Mouse (Mus musculus): ENCODE measurements around the gene R3hdm4. TPM values are rescaled to one million over a fixed set of nuclear protein-coding genes. Genes with fewer than 3 reads are reported as not detected.

Gene R3hdm4
- polyA plus RNA-seq, 1 experiment from 2014 or later = 228 TPM

- Histone ChIP-seq H3K27me3 (ENCODE audit: control insufficient read depth, insufficient read depth, low read length) (no peaks in the 10 kb centered on the region), H3K27ac (no peak overlapping the region), H3K4me2 (replicated peaks) (no peak overlapping the region), H3K4me3 (replicated peaks; ENCODE audit: low read length) (no peak overlapping the region), H3K4me1 (replicated peaks; ENCODE audit: control insufficient read depth, insufficient read depth, low read length) (peaks cover 31% of the 10 kb centered on the region), H3K9me3 (ENCODE audit: control insufficient read depth, low read length) (no peaks in the 10 kb centered on the region), H3K36me3 (replicated peaks; ENCODE audit: control insufficient read depth, insufficient read depth) (peaks cover 98% of the 10 kb centered on the region), H3K9ac (no peak overlapping the region)
- no peak for ATAC-seq (ENCODE audit: low FRiP score)
- DNase-seq (ENCODE audit: low spot score) = no peak
- 78% methylated on average over 25 of the region's 25 CpGs for WGBS
Measured at GRCm38 (mm10) chr10:79861230-79862048, 59.6 kb downstream of the R3hdm4 start.

GRCm38 (mm10) chr10:79860079-79860911 is 60.7 kb downstream of the R3hdm4 start:
- 92% methylated on average over 26 of the region's 26 CpGs for WGBS
- H3K4me2 ChIP-seq (replicated peaks) = no peak overlapping the region
- H3K36me3 ChIP-seq (replicated peaks; ENCODE audit: control insufficient read depth, insufficient read depth) = peaks cover 89% of the 10 kb centered on the region
- H3K4me1 ChIP-seq (replicated peaks; ENCODE audit: control insufficient read depth, insufficient read depth, low read length) = peaks cover 41% of the 10 kb centered on the region
- no peaks in the 10 kb centered on the region for H3K27me3 ChIP-seq (ENCODE audit: control insufficient read depth, insufficient read depth, low read length)
- no peak overlapping the region for H3K27ac ChIP-seq
- DNase-seq (ENCODE audit: low spot score) (no peak), ATAC-seq (ENCODE audit: low FRiP score) (no peak)
- no peak overlapping the region for H3K9ac ChIP-seq
- no peaks in the 10 kb centered on the region for H3K9me3 ChIP-seq (ENCODE audit: control insufficient read depth, low read length)
- no peak overlapping the region for H3K4me3 ChIP-seq (replicated peaks; ENCODE audit: low read length)

Small RNA genes within 50 kb of the gene (microRNA-seq; reads per million reads assigned to microRNA genes)
- not detected for gene Mir6910

Other genes with a start within 250 kb of the R3hdm4 start
- 78.9 and 81.8 TPM in 2 replicates for gene Cdc34, start 239.0 kb downstream of the R3hdm4 start, polyA plus RNA-seq (2014; fragmentation: Nextera tagmentation; extraction: Ambion mirVana)
- 1.5 and 1.8 TPM in 2 replicates for gene Gzmm, start 232.2 kb downstream of the R3hdm4 start, polyA plus RNA-seq (2014; fragmentation: Nextera tagmentation; extraction: Ambion mirVana)
- gene Bsg, start 216.7 kb downstream of the R3hdm4 start, polyA plus RNA-seq (2014; fragmentation: Nextera tagmentation; extraction: Ambion mirVana) = 930 and 976 TPM in 2 replicates
- 2.9 and 4.3 TPM in 2 replicates for gene Hcn2, start 204.6 kb downstream of the R3hdm4 start, polyA plus RNA-seq (2014; fragmentation: Nextera tagmentation; extraction: Ambion mirVana)
- gene Polrmt, start 174.6 kb downstream of the R3hdm4 start, polyA plus RNA-seq (2014; fragmentation: Nextera tagmentation; extraction: Ambion mirVana) = 32.8 and 36.5 TPM in 2 replicates
- gene Fgf22, start 166.1 kb downstream of the R3hdm4 start, polyA plus RNA-seq (2014; fragmentation: Nextera tagmentation; extraction: Ambion mirVana) = 1.4 and 1.6 TPM in 2 replicates
- gene Rnf126, start 154.3 kb downstream of the R3hdm4 start, polyA plus RNA-seq (2014; fragmentation: Nextera tagmentation; extraction: Ambion mirVana) = 92.8 and 96.7 TPM in 2 replicates
- gene Fstl3, start 143.9 kb downstream of the R3hdm4 start, polyA plus RNA-seq (2014; fragmentation: Nextera tagmentation; extraction: Ambion mirVana) = 1.6 and 2.2 TPM in 2 replicates
- gene Prss57, start 130.2 kb downstream of the R3hdm4 start, polyA plus RNA-seq (2014; fragmentation: Nextera tagmentation; extraction: Ambion mirVana) = 0.08 and 0.29 TPM in 2 replicates
- gene Palm, start 127.6 kb downstream of the R3hdm4 start, polyA plus RNA-seq (2014; fragmentation: Nextera tagmentation; extraction: Ambion mirVana) = 240 and 247 TPM in 2 replicates
- 0.08 and 0.74 TPM in 2 replicates for gene Misp, start 100.2 kb downstream of the R3hdm4 start, polyA plus RNA-seq (2014; fragmentation: Nextera tagmentation; extraction: Ambion mirVana)
- gene Ptbp1, start 66.8 kb downstream of the R3hdm4 start, polyA plus RNA-seq (2014; fragmentation: Nextera tagmentation; extraction: Ambion mirVana) = 59.5 and 62.6 TPM in 2 replicates
- gene Prtn3, start 46.7 kb downstream of the R3hdm4 start, polyA plus RNA-seq (2014; fragmentation: Nextera tagmentation; extraction: Ambion mirVana) = 10.1 and 12.8 TPM in 2 replicates
- 288 and 294 TPM in 2 replicates for gene Plppr3, start 46.6 kb downstream of the R3hdm4 start, polyA plus RNA-seq (2014; fragmentation: Nextera tagmentation; extraction: Ambion mirVana)
- gene Elane, start 35.0 kb downstream of the R3hdm4 start, polyA plus RNA-seq (2014; fragmentation: Nextera tagmentation; extraction: Ambion mirVana) = 0.47 TPM in 1 of 2 replicates, not detected in the other
- not detected in 2 replicates for gene Cfd, start 30.4 kb downstream of the R3hdm4 start, polyA plus RNA-seq (2014; fragmentation: Nextera tagmentation; extraction: Ambion mirVana)
- 42.0 and 42.5 TPM in 2 replicates for gene Med16, start 12.3 kb downstream of the R3hdm4 start, polyA plus RNA-seq (2014; fragmentation: Nextera tagmentation; extraction: Ambion mirVana)
- gene Gm26602, start 10.4 kb downstream of the R3hdm4 start, polyA plus RNA-seq (2014; fragmentation: Nextera tagmentation; extraction: Ambion mirVana) = 1.1 TPM in 1 of 2 replicates, not detected in the other
- 1.7 and 2.6 TPM in 2 replicates for gene Kiss1r, start 4.2 kb downstream of the R3hdm4 start, polyA plus RNA-seq (2014; fragmentation: Nextera tagmentation; extraction: Ambion mirVana)
- 3.4 and 3.8 TPM in 2 replicates for gene Arid3a, start 5.8 kb upstream of the R3hdm4 start, polyA plus RNA-seq (2014; fragmentation: Nextera tagmentation; extraction: Ambion mirVana)
- 91.8 and 97.8 TPM in 2 replicates for gene Wdr18, start 38.9 kb upstream of the R3hdm4 start, polyA plus RNA-seq (2014; fragmentation: Nextera tagmentation; extraction: Ambion mirVana)
- 0.30 and 0.33 TPM in 2 replicates for gene Grin3b, start 49.5 kb upstream of the R3hdm4 start, polyA plus RNA-seq (2014; fragmentation: Nextera tagmentation; extraction: Ambion mirVana)
- 22.6 and 22.8 TPM in 2 replicates for gene Tmem259, start 63.1 kb upstream of the R3hdm4 start, polyA plus RNA-seq (2014; fragmentation: Nextera tagmentation; extraction: Ambion mirVana)
- 28.4 and 37.6 TPM in 2 replicates for gene Cnn2, start 67.4 kb upstream of the R3hdm4 start, polyA plus RNA-seq (2014; fragmentation: Nextera tagmentation; extraction: Ambion mirVana)
- gene Abca7, start 75.3 kb upstream of the R3hdm4 start, polyA plus RNA-seq (2014; fragmentation: Nextera tagmentation; extraction: Ambion mirVana) = 4.1 and 4.5 TPM in 2 replicates
- 1.1 and 1.7 TPM in 2 replicates for gene Arhgap45, start 95.4 kb upstream of the R3hdm4 start, polyA plus RNA-seq (2014; fragmentation: Nextera tagmentation; extraction: Ambion mirVana)
- gene Polr2e, start 118.6 kb upstream of the R3hdm4 start, polyA plus RNA-seq (2014; fragmentation: Nextera tagmentation; extraction: Ambion mirVana) = 142 and 150 TPM in 2 replicates
- gene Gpx4, start 126.0 kb upstream of the R3hdm4 start, polyA plus RNA-seq (2014; fragmentation: Nextera tagmentation; extraction: Ambion mirVana) = 556 and 557 TPM in 2 replicates
- gene Sbno2, start 184.4 kb upstream of the R3hdm4 start, polyA plus RNA-seq (2014; fragmentation: Nextera tagmentation; extraction: Ambion mirVana) = 12.3 and 12.6 TPM in 2 replicates
- 20.2 and 24.6 TPM in 2 replicates for gene Stk11, start 194.6 kb upstream of the R3hdm4 start, polyA plus RNA-seq (2014; fragmentation: Nextera tagmentation; extraction: Ambion mirVana)
- 469 and 505 TPM in 2 replicates for gene Atp5d, start 217.4 kb upstream of the R3hdm4 start, polyA plus RNA-seq (2014; fragmentation: Nextera tagmentation; extraction: Ambion mirVana)
- 93.4 and 96.4 TPM in 2 replicates for gene Cbarp, start 219.6 kb upstream of the R3hdm4 start, polyA plus RNA-seq (2014; fragmentation: Nextera tagmentation; extraction: Ambion mirVana)
- 44.1 and 54.4 TPM in 2 replicates for gene Midn, start 227.1 kb upstream of the R3hdm4 start, polyA plus RNA-seq (2014; fragmentation: Nextera tagmentation; extraction: Ambion mirVana)
- gene Cirbp, start 244.8 kb upstream of the R3hdm4 start, polyA plus RNA-seq (2014; fragmentation: Nextera tagmentation; extraction: Ambion mirVana) = 203 and 252 TPM in 2 replicates

All from hindbrain, embryonic 14.5 days (tissue).